Mouse (Mus musculus) liver, embryonic 14.5 days (tissue): ENCODE measurements around the gene Vsig1.

Experiments used
- CTCF ChIP-seq: IDR thresholded peaks from 2 replicates; pipeline ENCODE4 v1.5.1; 2016; ENCODE audit warnings: antibody characterized with exemption, low read depth, control low read depth
- EP300 ChIP-seq: IDR thresholded peaks from 2 replicates; pipeline ENCODE4 v1.6.1; 2016; ENCODE audit warnings: antibody characterized with exemption, low read depth

DNA sequence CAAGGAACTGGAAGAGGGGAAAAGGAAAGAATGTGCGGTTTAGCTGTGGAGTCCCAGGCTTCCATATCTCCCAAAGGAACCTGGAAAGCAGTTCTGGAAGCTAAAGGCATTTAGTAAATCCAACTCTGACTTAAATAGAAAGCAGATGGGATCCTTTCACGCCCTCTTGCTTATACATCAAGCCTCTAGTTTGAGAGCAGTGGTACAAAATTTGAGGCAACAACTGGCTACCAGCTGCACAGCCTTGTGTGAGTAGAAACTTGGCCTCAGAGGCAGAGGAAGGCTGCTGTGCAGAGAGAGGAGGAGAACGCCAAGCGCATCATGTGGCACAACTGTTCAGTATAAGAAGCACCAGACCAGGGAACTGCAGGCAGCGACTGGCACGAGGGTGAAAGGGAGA is 13.9 kb downstream of the Vsig1 start:
- no peak for TF ChIP-seq CTCF
- no peak for TF ChIP-seq EP300
